Mouse (Mus musculus): ENCODE measurements around the gene Gm17542.

- no peak for TF ChIP-seq POLR2A (IDR thresholded peaks at IDR 0.05; ENCODE audit: borderline replicate concordance, control insufficient read depth, low read depth, low read length)
- no peak for TF ChIP-seq CTCF (IDR thresholded peaks at IDR 0.05; ENCODE audit: control insufficient read depth, insufficient read depth, low read length)
Measured at GRCm38 (mm10) chr10:58713855-58714788, 3.9 kb downstream of the Gm17542 start.
